14 mouse cellular contexts compared by ENCODE assay signal in genomic region chr9:51686536-51686935, GRCm38 (mm10).
"Had no signal": no experiment of that assay in that cellular context is flagged by ENCODE, and none has a peak within 500 bp of the region (broad histone marks: within the 10 kb centered on the region; RNA-seq: fewer than 3 reads in every experiment).

No protein-coding gene starts in this region.

- H3K4me2 ChIP-seq: limb, embryonic 15.5 days; liver, embryonic 12.5 days; lung, embryonic 14.5 days; midbrain, embryonic 15.5 days; neural tube, embryonic 13.5 days had no signal

- DNase-seq: kidney, adult 9 months; kidney, postnatal 36 days; lung, embryonic 14.5 days; lung, postnatal 10 days; lung, postnatal 4 days; retina, postnatal 1 day; right cerebral cortex, postnatal 14 days; thymus, postnatal 36 days had no signal

- H3K4me3 ChIP-seq: limb, embryonic 15.5 days; liver, embryonic 12.5 days; midbrain, embryonic 10.5 days; midbrain, embryonic 15.5 days; neural tube, embryonic 13.5 days had no signal

- H3K4me1 ChIP-seq: limb, embryonic 15.5 days; liver, embryonic 12.5 days; midbrain, embryonic 10.5 days; midbrain, embryonic 15.5 days; neural tube, embryonic 13.5 days had no signal

- ATAC-seq: liver, embryonic 12.5 days; midbrain, embryonic 15.5 days had no signal

- H3K27ac ChIP-seq: kidney, postnatal 0 days; limb, embryonic 15.5 days; liver, embryonic 12.5 days; midbrain, embryonic 10.5 days; midbrain, embryonic 15.5 days; neural tube, embryonic 13.5 days had no signal

- H3K9ac ChIP-seq: limb, embryonic 15.5 days; liver, embryonic 12.5 days; lung, embryonic 14.5 days; midbrain, embryonic 15.5 days; neural tube, embryonic 13.5 days had no signal

- H3K36me3 ChIP-seq: limb, embryonic 15.5 days; liver, embryonic 12.5 days; midbrain, embryonic 10.5 days; midbrain, embryonic 15.5 days; neural tube, embryonic 13.5 days had no signal

- H3K9me3 ChIP-seq: limb, embryonic 15.5 days; liver, embryonic 12.5 days; midbrain, embryonic 10.5 days; midbrain, embryonic 15.5 days; neural tube, embryonic 13.5 days had no signal

- H3K27me3 ChIP-seq: limb, embryonic 15.5 days; liver, embryonic 12.5 days; midbrain, embryonic 15.5 days; neural tube, embryonic 13.5 days had no signal
